Mouse (Mus musculus) liver, embryonic 16.5 days (tissue): ENCODE results near the gene Dgkz. TPM values are rescaled to one million over a fixed set of nuclear protein-coding genes. Genes with fewer than 3 reads are reported as not detected.

ENCODE experiments used
- ATAC-seq: fragments of 200-750 bp; cut with Nextera tagmentation; 2 replicates; pipeline ENCODE4 v1.8.0; 2017; ENCODE audit warnings: low read depth, mild to moderate bottlenecking, moderate number of reproducible peaks, moderate library complexity
- H3K27ac ChIP-seq: fragments of 300-500 bp; sonication (generic); 2 replicates; pipeline ENCODE4 v1.5.1; 2014; ENCODE audit warnings: mild to moderate bottlenecking, low read length
- H3K27me3 ChIP-seq: fragments of 300-500 bp; sonication (generic); 2 replicates; pipeline ENCODE4 v1.6.1; 2014; ENCODE audit warnings: low read depth, low read length, mixed read lengths; ENCODE audit not compliant: control insufficient read depth, insufficient read depth
- H3K36me3 ChIP-seq: fragments of 300-500 bp; sonication (generic); 2 replicates; pipeline ENCODE4 v1.6.1; 2014; ENCODE audit warnings: mild to moderate bottlenecking; ENCODE audit not compliant: control insufficient read depth, insufficient read depth
- H3K4me1 ChIP-seq: fragments of 300-500 bp; sonication (generic); 2 replicates; pipeline ENCODE4 v1.6.1; 2014; ENCODE audit warnings: low read depth, low read length, mixed read lengths; ENCODE audit not compliant: control insufficient read depth
- H3K4me2 ChIP-seq: fragments of 300-500 bp; sonication (generic); 2 replicates; pipeline ENCODE4 v1.6.1; 2014; ENCODE audit warnings: low read depth, low read length, mixed read lengths
- H3K4me3 ChIP-seq: fragments of 300-500 bp; sonication (generic); 2 replicates; pipeline ENCODE4 v1.5.1; 2014; ENCODE audit warnings: low read depth, mild to moderate bottlenecking, low read length
- H3K9ac ChIP-seq: fragments of 300-500 bp; sonication (generic); 2 replicates; pipeline ENCODE4 v1.6.1; 2014; ENCODE audit warnings: low read depth, low read length
- H3K9me3 ChIP-seq: fragments of 300-500 bp; sonication (generic); replicated peaks from 2 replicates; pipeline ENCODE4 v1.6.1; 2016; ENCODE audit warnings: low read length; ENCODE audit not compliant: control insufficient read depth
- WGBS: fragments of 180-500 bp; shearing (Covaris S2); extraction: QIAGEN DNeasy Blood & Tissue Kit; methylation state at CpG from one replicate; pipeline ENCODE4 v1.1.7; 2014; ENCODE audit not compliant: insufficient replicate concordance; 5-methylcytosine and 5-hydroxymethylcytosine counted together
- polyA plus RNA-seq: library from polyadenylated mRNA; unstranded; fragments of >200 nt; fragmentation: Nextera tagmentation; extraction: Ambion mirVana; gene quantifications from 2 replicates; pipeline ENCODE4 v1.2.1, GENCODE M21; 2015

The Dgkz gene
- polyA plus RNA-seq, 1 experiment from 2014 or later: 24.1 TPM

- H3K9ac ChIP-seq: 0 out of 2 replicates have a peak overlapping the region, but pooled peaks have one; percentile 2
Observed at GRCm38 (mm10) chr2:91958701-91959457, 16.8 kb downstream of the Dgkz start.

GRCm38 (mm10) chr2:91958049-91958448 is 17.6 kb downstream of the Dgkz start:
- WGBS: 74% methylated on average over 8 of the region's 8 CpGs
- no peak overlapping the region for H3K9ac ChIP-seq
- H3K27ac ChIP-seq: no peak overlapping the region
- no peaks in the 10 kb centered on the region for H3K36me3 ChIP-seq
- H3K9me3 ChIP-seq: no peaks in the 10 kb centered on the region
- no peak for ATAC-seq
- no peak overlapping the region for H3K4me2 ChIP-seq
- no peak overlapping the region for H3K4me3 ChIP-seq
- peaks cover 81% of the 10 kb centered on the region for H3K4me1 ChIP-seq
- no peaks in the 10 kb centered on the region for H3K27me3 ChIP-seq

More at GRCm38 (mm10) chr2:91958701-91959457, 16.8 kb downstream of the Dgkz start:
- H3K27me3 ChIP-seq: no peaks in the 10 kb centered on the region
- H3K36me3 ChIP-seq: no peaks in the 10 kb centered on the region
- 0 out of 2 replicates have a peak overlapping the region, but pooled peaks have one; percentile 4 for H3K4me2 ChIP-seq
- 38% methylated on average over 10 of the region's 10 CpGs for WGBS
- no peak overlapping the region for H3K27ac ChIP-seq
- peaks cover 77% of the 10 kb centered on the region for H3K4me1 ChIP-seq
- H3K4me3 ChIP-seq: no peak overlapping the region
- no peak for ATAC-seq
- no peaks in the 10 kb centered on the region for H3K9me3 ChIP-seq

DNA sequence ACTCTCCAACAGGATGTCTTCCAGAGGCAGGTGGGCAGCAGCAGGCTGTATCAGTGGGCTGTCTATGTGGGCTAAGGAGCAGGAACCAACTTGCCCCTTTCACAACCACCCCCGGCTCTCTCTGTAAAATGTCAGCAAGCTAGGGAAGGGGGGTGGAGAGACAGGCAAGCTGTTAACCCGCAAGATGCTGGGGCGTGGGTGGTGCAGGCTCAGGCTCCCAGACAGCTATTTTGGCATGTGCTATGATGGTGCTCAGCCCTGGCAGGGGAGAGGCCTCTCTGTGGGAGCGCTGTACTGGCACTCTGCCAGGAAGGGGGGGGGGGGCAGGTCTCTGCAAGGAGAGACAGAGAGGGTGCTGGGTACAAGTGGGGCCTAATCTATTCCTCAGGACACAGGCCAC is 18.6 kb downstream of the Dgkz start:
- Histone ChIP-seq H3K4me3 (no peak overlapping the region), H3K27ac (no peak overlapping the region), H3K4me2 (peak overlapping the region; percentile 26), H3K9ac (no peak overlapping the region; the same call in 1 of the 2 replicates), H3K4me1 (peaks cover 74% of the 10 kb centered on the region), H3K27me3 (no peaks in the 10 kb centered on the region), H3K36me3 (no peaks in the 10 kb centered on the region), H3K9me3 (no peaks in the 10 kb centered on the region)
- 0% methylated on average over 4 of the region's 4 CpGs for WGBS
- ATAC-seq: peak; percentile 47

DNA sequence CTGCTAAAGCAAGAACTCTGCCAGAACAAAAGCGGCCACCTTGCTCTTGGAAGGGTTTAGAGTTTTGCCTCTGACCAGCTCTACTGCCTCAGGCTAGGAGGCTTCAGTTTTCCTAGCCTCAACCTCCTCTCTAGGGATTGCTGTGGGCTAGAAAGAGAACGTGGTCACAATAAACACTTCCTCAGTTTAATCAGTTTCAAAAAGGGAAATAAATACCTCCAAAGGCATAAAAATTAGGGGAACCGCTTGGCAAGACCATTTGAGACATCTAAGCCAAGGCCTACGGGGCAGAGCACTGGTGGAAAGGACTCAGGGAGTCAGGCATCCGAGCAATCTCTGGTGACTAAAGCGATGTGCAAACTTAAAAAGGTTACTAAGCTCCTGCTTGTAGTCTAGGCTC is 19.8 kb downstream of the Dgkz start:
- no peaks in the 10 kb centered on the region for H3K36me3 ChIP-seq
- no peak overlapping the region for H3K27ac ChIP-seq
- H3K9me3 ChIP-seq: no peaks in the 10 kb centered on the region
- no peak overlapping the region for H3K4me3 ChIP-seq
- no peak overlapping the region for H3K9ac ChIP-seq
- H3K4me2 ChIP-seq: no peak overlapping the region
- peaks cover 71% of the 10 kb centered on the region for H3K4me1 ChIP-seq
- H3K27me3 ChIP-seq: no peaks in the 10 kb centered on the region
- no peak for ATAC-seq
- WGBS: 62% methylated on average over 6 of the region's 6 CpGs

- Histone ChIP-seq H3K4me2 (no peak overlapping the region), H3K36me3 (no peaks in the 10 kb centered on the region), H3K9me3 (no peaks in the 10 kb centered on the region), H3K4me3 (no peak overlapping the region), H3K27me3 (no peaks in the 10 kb centered on the region), H3K4me1 (peaks cover 75% of the 10 kb centered on the region), H3K9ac (no peak overlapping the region), H3K27ac (no peak overlapping the region)
- no peak for ATAC-seq
- 72% methylated on average over 4 of the region's 4 CpGs for WGBS
Observed at GRCm38 (mm10) chr2:91955121-91955591, 20.5 kb downstream of the Dgkz start.

DNA sequence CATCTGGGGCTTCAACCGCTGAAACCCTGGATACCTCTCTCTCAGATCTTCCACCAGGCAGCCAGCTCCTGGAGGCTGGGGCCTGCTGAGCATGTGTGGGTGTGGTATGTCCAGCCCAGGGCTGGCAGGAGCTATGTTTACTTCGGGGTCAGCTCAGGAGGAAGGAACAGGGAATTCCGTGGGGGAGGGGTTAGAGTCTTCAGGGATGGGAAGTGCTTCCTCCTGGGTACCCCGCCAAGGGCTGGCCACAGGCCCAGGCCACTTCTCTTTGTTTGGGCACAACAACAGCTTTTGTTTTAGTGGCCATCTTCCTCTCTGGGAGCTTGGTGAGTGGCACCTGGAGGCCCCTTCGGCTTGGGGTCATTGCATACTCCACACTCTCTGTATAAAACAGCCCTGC is 21.8 kb downstream of the Dgkz start:
- WGBS: 33% methylated on average over 5 of the region's 5 CpGs
- Histone ChIP-seq H3K4me1 (peaks cover 78% of the 10 kb centered on the region), H3K9me3 (no peaks in the 10 kb centered on the region), H3K36me3 (no peaks in the 10 kb centered on the region), H3K9ac (peak overlapping the region; percentile 26; the same call in 1 of the 2 replicates), H3K4me3 (no peak overlapping the region), H3K4me2 (no peak overlapping the region), H3K27ac (peak overlapping the region; percentile 48; the same call in 1 of the 2 replicates), H3K27me3 (no peaks in the 10 kb centered on the region)
- no peak; the same call in 1 of the 2 replicates for ATAC-seq

GRCm38 (mm10) chr2:91950275-91951085 is 25.2 kb downstream of the Dgkz start:
- peak overlapping the region; percentile 75 for H3K27ac ChIP-seq
- peak; percentile 75 for ATAC-seq
- H3K9me3 ChIP-seq: no peaks in the 10 kb centered on the region
- H3K27me3 ChIP-seq: no peaks in the 10 kb centered on the region
- peak overlapping the region; percentile 60 for H3K4me3 ChIP-seq
- peaks cover 80% of the 10 kb centered on the region for H3K4me1 ChIP-seq
- H3K9ac ChIP-seq: peak overlapping the region; percentile 72
- peaks cover under 1% of the 10 kb centered on the region; the same call in 1 of the 2 replicates for H3K36me3 ChIP-seq
- H3K4me2 ChIP-seq: peak overlapping the region; percentile 68
- 8% methylated on average over 15 of the region's 15 CpGs for WGBS

- WGBS: 6% methylated on average over 17 of the region's 17 CpGs
- Histone ChIP-seq H3K36me3 (peaks cover 7% of the 10 kb centered on the region), H3K4me3 (peak overlapping the region; percentile 60), H3K4me1 (peaks cover 81% of the 10 kb centered on the region), H3K27ac (peak overlapping the region; percentile 75), H3K4me2 (peak overlapping the region; percentile 68), H3K9me3 (no peaks in the 10 kb centered on the region), H3K9ac (peak overlapping the region; percentile 72), H3K27me3 (no peaks in the 10 kb centered on the region)
- ATAC-seq: peak; percentile 76
Observed at GRCm38 (mm10) chr2:91949411-91950274, 26.0 kb downstream of the Dgkz start.
